Mouse (Mus musculus) adipocyte (in vitro differentiated cells): Measurements from ENCODE around the gene Ubxn10.
A peak's percentile ranks its signal among the peaks of the same experiment; 100 is the strongest.

ENCODE experiments used
- DNase-seq: peaks from one replicate; pipeline ENCODE4 v3.0.0-alpha.2; 2016; ENCODE audit warnings: low spot score

The Ubxn10 gene

DNA sequence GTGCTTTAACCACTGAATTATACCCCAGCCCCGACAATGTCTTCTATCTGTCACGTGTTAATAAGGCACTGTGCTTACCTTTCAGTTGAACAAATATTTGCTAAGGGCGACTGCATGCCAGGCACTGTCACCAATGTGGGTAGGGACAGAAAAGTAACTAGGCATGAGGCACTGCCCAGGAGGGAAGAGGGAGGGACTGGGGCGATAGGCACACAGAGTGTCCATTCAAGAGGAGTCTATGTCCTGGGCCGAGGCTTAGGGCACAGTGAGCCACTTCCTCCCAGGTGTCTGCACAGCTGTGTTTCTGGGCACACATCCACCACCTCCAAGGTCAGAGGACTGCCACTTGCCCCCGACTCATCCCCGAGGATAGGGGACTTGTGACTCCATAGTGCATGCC lies at the start of gene Ubxn10:
Gene Ubxn10, minus strand, starts transcription at position 137 of the 400 bp plus-strand sequence.
- no peak for DNase-seq

GRCm38 (mm10) chr4:138786141-138786540 lies 49.2 kb upstream of the Ubxn10 start:
- no peak for DNase-seq

GRCm38 (mm10) chr4:138785721-138786120 lies 48.8 kb upstream of the Ubxn10 start:
- DNase-seq, result no peak

DNA sequence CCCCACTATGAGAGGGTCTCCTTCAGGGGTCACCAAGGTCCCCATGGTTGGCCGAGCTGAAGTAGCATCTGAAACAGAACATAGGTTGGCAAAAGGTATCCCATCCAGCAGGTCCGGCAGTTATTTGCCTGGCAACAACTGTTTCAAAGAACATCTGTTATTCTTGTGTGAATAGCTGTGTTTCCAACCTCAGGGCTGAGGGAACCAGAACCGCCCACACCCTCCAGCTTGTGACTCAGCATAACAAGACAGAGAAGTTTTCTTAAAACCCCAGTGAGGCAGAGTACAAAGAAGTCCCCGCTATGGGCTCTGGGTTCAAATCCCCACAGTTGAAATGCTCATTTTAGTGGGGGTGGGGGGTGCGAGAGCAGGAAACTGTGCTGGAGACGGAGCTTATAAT lies 45.1 kb upstream of the Ubxn10 start:
- DNase-seq, result no peak

DNA sequence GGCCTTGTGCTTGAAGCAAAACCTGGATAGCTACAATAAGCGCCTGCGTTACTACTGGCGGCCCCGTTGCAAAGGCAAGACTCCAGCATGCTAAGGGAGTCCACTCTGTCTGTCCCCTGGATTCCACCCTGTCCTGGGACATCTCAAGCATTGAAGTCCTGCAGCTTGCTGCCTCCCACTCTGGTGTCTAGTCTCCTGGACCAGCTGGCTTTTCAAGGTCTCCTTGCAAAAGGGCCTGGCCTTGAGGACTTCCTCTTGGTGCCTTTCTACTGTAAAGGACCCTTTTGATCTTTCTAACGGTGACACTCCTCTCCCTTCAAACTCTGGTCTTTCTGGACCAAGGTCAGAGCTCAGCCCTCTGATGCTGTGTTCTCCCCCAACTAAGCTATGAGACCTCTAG lies 43.3 kb upstream of the Ubxn10 start:
- DNase-seq, result no peak

GRCm38 (mm10) chr4:138777417-138778407 lies 40.7 kb upstream of the Ubxn10 start:
- DNase-seq, result no peak

DNA sequence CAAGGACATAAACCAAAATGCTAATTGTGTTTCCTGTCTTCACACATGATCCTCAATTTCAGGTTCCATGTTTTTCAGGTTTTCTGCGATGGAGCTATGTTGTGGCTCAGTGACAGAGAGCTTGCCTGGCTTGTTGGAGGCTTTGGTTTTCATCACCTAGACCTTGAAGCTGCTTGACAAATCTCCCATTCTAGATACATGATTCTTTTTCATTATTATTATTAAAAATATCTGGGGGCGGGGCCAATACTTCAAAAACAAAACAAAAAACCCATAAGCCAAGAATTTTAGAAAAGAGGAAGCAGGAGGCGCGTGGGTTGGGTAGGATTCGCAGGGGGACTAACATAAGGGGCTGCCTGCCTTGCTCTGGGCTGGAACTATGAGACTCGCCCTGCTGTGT lies 38.5 kb upstream of the Ubxn10 start, which contains the start of gene Pla2g2d:
Gene Pla2g2d, plus strand, starts transcription at position 301 of the 400 bp plus-strand sequence.
- DNase-seq, result no peak

- DNase-seq, result no peak
Observed at GRCm38 (mm10) chr4:138772386-138772785, 35.4 kb upstream of the Ubxn10 start.

- DNase-seq, result no peak
Observed at GRCm38 (mm10) chr4:138771970-138772369, 35.0 kb upstream of the Ubxn10 start.

- DNase-seq, result no peak
Observed at GRCm38 (mm10) chr4:138762266-138762665, 25.3 kb upstream of the Ubxn10 start.

DNA sequence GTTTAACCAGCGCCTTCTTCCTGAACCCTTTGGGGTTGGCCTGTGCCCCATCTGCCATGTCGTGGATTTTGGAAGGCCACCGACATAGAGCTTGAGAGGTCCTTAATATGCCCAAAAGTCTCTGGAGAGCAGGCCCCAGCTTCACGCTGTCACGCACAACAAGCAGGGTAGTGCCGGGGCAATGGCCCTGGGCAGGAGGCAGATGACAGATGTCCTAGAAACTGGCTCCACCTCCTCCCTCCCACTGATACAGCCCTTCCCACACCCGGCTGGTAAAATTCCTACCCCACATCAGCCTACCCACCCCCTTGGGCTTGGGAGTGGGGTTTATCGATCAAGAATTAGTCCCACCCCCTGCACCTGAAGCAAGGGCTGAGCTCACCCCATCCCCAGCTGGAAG lies 20.4 kb upstream of the Ubxn10 start, which contains the start of gene Pla2g2f:
Gene Pla2g2f, minus strand, starts transcription at position 211 of the 400 bp plus-strand sequence.
- no peak for DNase-seq

- DNase-seq, result no peak
Observed at GRCm38 (mm10) chr4:138755983-138756382, 19.0 kb upstream of the Ubxn10 start.

GRCm38 (mm10) chr4:138755439-138755838 lies 18.5 kb upstream of the Ubxn10 start:
- no peak for DNase-seq

- DNase-seq, result no peak
Observed at GRCm38 (mm10) chr4:138754432-138754831, 17.5 kb upstream of the Ubxn10 start.

- no peak for DNase-seq
Observed at GRCm38 (mm10) chr4:138753608-138754007, 16.6 kb upstream of the Ubxn10 start.

DNA sequence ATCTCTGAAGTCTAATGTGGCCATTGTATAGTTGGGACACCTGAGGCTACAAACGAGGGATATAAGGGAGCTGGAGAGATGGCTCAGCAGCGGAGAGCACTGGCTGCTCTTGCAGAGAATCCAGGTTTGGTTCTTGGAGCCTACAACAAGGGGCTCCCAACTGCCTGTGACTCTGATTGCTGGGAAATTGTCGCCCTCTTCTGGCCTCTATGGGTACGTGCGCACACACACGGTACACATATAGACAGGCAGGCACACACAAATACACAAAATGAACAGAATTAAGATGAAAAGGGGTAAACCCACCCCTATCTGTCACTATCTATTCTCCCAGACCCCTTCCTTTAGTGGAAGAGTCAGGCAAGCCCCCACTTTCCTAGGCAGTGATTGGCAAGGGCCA lies 15.6 kb upstream of the Ubxn10 start:
- DNase-seq, result no peak

DNA sequence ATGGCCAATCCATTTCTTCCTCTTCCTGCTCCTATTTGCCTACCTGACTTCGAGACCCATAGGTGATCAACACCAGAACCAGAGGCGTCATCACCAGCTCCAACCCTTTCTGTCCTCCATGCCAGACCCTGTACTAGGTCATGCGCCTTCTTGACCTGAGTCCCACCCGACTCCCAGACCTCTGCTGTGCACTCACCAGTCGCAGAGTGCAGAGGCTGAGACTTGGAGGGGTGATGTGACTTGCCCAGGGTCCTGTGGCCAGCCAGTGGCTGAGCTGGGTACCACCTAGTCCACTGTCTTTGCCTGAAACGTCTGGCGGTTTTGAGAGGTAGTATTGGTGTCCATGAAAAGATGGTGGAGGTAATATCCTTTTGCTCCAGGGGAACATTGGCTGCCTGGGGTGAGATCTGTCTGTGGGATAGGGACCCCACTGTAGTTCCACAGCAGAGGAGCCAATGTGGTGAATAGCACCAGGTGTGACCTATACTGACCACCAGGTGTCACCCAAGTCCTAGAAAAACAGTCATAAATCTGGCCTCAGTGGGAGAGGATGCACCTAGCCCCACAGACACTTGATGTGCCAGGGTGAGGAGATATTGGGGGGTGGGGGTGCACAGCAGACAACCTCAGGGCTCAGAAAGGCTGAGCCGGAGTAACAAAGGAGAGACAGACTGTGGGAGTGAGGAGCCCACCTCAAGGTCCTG lies 11.6 kb upstream of the Ubxn10 start:
- peak; percentile 37 for DNase-seq

DNA sequence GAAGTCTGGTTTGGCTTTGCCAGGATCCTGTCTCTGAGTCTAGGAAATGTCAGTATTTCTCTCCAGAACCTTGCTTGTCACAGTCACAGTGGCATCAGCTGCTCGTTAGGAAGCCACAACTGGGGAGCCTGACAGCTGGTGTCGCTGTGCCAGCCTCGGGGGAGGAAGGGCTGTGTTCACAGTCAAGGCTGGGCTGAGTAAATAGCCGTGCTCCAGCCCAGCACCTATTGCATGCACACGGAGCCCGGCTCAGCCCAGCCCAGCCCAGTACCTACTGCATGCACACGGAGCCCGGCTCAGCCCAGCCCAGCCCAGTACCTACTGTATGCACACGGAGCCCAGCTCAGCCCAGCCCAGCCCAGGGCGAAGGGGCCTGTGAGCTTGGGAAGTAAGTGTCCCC lies 10.9 kb upstream of the Ubxn10 start:
- no peak for DNase-seq

DNA sequence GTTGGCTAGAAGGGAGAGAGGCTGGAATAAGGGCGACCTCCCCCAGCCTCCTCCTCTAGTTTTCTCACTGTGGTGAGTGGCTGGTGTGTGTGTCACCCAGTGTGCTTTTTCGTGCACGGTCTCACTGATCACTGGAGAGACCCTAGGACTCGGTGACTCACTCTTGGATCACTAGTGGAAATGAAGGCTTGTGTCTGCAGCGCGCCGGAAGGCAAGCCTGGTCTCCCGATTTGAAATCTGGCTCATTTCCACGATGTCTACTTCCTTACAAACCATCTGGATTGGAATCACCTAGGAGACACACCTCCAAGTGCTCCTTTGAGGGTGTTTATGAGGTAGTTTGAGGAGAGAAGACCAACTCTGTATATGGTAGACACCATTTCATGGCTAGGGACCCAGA lies 9.9 kb upstream of the Ubxn10 start:
- DNase-seq, result no peak

- DNase-seq, result no peak
Observed at GRCm38 (mm10) chr4:138745884-138746283, 8.9 kb upstream of the Ubxn10 start.

- DNase-seq, result no peak
Observed at GRCm38 (mm10) chr4:138739136-138739851, 2.3 kb upstream of the Ubxn10 start.

DNA sequence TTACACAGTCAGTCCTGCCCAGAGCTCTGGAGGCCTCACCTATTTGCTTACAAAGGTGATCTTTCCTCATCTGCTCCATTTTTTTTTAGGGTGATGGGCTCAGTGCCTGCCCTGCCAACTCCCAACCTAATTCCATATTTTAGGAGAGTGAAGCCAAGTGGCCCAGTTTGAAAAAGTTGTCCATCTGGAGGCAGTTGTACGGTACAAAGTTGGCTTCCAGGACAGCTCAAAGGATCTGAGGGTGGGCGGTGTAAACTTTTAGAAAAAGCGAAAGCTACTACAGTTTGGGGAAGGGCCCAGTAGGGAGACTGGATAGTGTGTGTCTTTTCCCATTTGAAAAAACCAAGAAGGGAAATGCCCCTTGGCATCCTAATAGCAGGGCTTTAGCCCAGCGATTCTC lies 2.1 kb downstream of the Ubxn10 start:
- no peak for DNase-seq
